Mouse (Mus musculus): ENCODE measurements around the gene Hemk1. TPM values are rescaled to one million over a fixed set of nuclear protein-coding genes. Genes with fewer than 3 reads are reported as not detected.
A peak's percentile ranks its signal among the peaks of the same experiment; 100 is the strongest.

Gene Hemk1
- polyA plus RNA-seq, 1 experiment, result 14.1 TPM

DNA sequence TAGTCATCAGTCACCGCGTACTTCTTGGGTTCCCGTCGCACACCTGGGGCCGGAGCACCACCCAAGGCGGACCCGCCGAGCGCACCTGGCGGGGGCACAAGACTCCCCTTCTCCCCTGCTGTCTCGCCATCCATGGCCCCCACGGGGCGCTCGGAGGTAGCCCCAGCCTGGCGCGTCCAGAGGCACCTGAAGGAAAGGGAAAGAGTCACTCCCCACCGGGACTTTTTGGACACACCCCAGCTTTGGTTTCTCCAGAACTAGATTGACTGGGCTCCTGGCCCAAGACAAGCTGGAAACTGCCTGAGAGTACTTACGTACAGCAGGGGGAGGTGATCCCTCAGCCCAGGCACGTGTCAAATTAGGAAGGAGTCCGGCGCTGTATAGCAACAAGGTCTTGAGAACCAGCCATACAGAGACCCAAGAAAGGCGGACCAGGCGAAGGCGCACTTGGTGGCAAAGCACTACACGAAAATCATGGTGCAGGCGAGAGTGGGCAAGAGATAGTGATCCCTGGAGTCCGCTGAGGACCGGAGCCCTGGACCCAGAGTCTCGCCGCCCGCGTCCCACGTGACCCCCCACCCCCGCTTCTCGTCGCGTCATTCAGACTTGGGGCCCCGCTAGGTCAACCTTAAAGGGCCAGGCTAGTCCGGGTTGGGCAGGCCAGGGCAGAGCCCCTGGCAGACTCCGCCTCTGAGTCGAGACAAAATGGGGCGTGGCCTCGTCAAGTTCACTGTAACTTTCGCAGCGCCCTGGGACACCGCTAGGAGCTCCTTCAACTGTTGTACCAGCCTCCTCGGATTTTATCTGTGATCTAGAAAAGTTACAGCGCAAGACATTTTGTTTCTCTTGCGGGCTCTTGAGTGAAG lies 48.7 kb downstream of the Hemk1 start, which contains the start of gene Mapkapk3:
Mapkapk3 (minus strand) TSS at position 667 of the 866 bp plus-strand sequence.
- no peaks in the 10 kb centered on the region for H3K36me3 ChIP-seq (ENCODE audit: control insufficient read depth, insufficient read depth)
- no peaks in the 10 kb centered on the region for H3K79me2 ChIP-seq (ENCODE audit: control insufficient read depth, insufficient read depth)
- peaks cover 11% of the 10 kb centered on the region for H3K27me3 ChIP-seq (ENCODE audit: control insufficient read depth, insufficient read depth, insufficient read length)
- TF ChIP-seq FOSL1 (IDR thresholded peaks at IDR 0.05; ENCODE audit: insufficient read depth, low read length, poor library complexity, severe bottlenecking) (no peak), USF1 (IDR thresholded peaks at IDR 0.05; ENCODE audit: low read depth) (peak; percentile 27), MYOD1 (IDR thresholded peaks at IDR 0.05; ENCODE audit: control insufficient read depth, insufficient read length, low read depth) (no peak)
- no peaks in the 10 kb centered on the region for H3K79me3 ChIP-seq (ENCODE audit: low read depth)
- peak within 1 kb of the TSS; percentile 57 for H3ac ChIP-seq (ENCODE audit: control insufficient read depth, insufficient read length, low read depth)
- no peak within 1 kb of the TSS for H3K4me3 ChIP-seq (ENCODE audit: insufficient read depth, poor library complexity, severe bottlenecking)

DNA sequence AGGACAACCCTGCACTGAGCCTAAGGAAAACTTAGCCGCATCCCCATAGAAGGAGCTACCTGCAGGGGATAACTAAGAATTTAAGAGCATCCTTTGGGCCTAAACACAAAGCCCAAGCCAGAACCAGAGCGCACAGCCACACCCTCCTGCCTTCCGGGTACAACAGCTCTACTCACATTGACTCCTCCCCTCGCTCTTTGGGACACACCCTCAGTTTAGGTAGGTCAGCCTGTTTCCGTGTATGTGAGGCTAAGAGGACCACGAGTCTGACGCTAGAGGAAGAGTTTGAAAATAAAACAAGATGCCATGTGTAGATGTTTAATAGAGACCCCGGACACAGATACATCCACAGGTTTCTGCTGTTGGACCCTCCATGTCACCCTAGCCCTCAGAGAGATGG lies 49.4 kb downstream of the Hemk1 start:
- no peak overlapping the region for H3K4me3 ChIP-seq (ENCODE audit: insufficient read depth, poor library complexity, severe bottlenecking)
- TF ChIP-seq CEBPB (IDR thresholded peaks at IDR 0.05; ENCODE audit: low read depth) (no peak), MAX (IDR thresholded peaks at IDR 0.05) (no peak), MYOG (IDR thresholded peaks at IDR 0.05; ENCODE audit: control insufficient read depth, extremely low read depth, insufficient read length) (no peak), USF1 (IDR thresholded peaks at IDR 0.05; ENCODE audit: low read depth) (no peak)
- no peak overlapping the region for H3ac ChIP-seq (ENCODE audit: control insufficient read depth, insufficient read length, low read depth)
- H3K79me2 ChIP-seq (ENCODE audit: control insufficient read depth, insufficient read depth), result no peaks in the 10 kb centered on the region
- H3K79me3 ChIP-seq (ENCODE audit: low read depth), result no peaks in the 10 kb centered on the region
- peaks cover 11% of the 10 kb centered on the region for H3K27me3 ChIP-seq (ENCODE audit: control insufficient read depth, insufficient read depth, insufficient read length)
- H3K36me3 ChIP-seq (ENCODE audit: control insufficient read depth, insufficient read depth), result no peaks in the 10 kb centered on the region

DNA sequence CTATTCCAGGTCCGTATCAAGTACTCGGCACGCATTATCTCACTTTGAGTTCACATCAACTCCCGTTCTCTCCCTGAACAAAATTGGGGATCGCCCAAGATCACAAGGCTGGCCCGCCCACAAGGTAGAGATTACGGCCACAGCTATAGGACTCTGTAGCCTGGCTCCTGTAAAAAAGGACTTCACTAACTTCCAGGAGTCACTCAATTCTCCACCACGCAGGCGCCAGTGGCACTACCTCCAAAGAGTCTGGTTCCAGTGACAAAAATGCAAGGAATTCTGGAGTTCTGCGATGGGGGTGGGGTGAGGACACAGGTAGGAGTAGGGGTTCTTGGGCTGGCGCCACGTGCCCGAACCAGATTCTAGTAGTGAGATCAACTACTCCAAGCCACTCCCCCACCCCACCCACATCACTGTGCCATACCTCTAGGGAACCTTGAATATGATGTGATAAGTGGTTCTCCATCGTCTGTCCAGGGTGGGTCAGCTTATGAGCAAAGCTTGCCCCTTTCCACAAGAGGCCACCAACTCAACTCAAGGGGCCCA lies 50.0 kb downstream of the Hemk1 start:
- Histone ChIP-seq H3K79me2 (ENCODE audit: control insufficient read depth, insufficient read depth) (no peaks in the 10 kb centered on the region), H3K4me3 (ENCODE audit: insufficient read depth, poor library complexity, severe bottlenecking) (no peak overlapping the region), H3K27me3 (ENCODE audit: control insufficient read depth, insufficient read depth, insufficient read length) (peaks cover 10% of the 10 kb centered on the region), H3K36me3 (ENCODE audit: control insufficient read depth, insufficient read depth) (no peaks in the 10 kb centered on the region), H3ac (ENCODE audit: control insufficient read depth, insufficient read length, low read depth) (no peak overlapping the region), H3K79me3 (ENCODE audit: low read depth) (no peaks in the 10 kb centered on the region)
- no peak for TF ChIP-seq CEBPB (IDR thresholded peaks at IDR 0.05; ENCODE audit: low read depth)
- TF ChIP-seq USF1 (IDR thresholded peaks at IDR 0.05; ENCODE audit: low read depth), result no peak
- TF ChIP-seq MYOG (IDR thresholded peaks at IDR 0.05; ENCODE audit: control insufficient read depth, extremely low read depth, insufficient read length), result no peak
- TF ChIP-seq MAX (IDR thresholded peaks at IDR 0.05), result no peak
- TF ChIP-seq FOSL1 (IDR thresholded peaks at IDR 0.05; ENCODE audit: insufficient read depth, low read length, poor library complexity, severe bottlenecking), result no peak
- no peak for TF ChIP-seq CTCF (IDR thresholded peaks at IDR 0.05; ENCODE audit: control insufficient read depth, insufficient read depth, insufficient read length)
- no peak for TF ChIP-seq MYOD1 (IDR thresholded peaks at IDR 0.05; ENCODE audit: control insufficient read depth, insufficient read length, low read depth)

DNA sequence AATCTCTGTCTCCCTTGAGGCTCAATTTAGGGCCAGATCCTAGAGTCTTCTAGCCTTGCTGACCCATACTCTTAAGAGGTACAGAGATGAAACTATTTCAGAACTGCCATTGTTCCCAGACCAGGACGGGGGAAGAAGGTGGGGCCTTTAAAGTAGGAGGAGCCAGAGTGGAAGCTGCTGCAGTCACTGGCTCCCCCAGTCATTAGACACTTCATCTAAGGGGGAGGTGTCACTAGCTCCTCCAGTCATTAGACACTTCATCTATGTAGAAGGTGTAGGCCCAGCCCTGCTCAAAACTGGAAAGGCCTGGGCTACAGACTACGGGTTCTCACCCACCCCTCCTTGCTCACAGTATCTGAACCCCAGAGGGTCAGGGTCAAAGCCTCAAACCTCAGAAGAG lies 50.9 kb downstream of the Hemk1 start:
- H3K79me2 ChIP-seq (ENCODE audit: control insufficient read depth, insufficient read depth), result no peaks in the 10 kb centered on the region
- no peak for TF ChIP-seq CEBPB (IDR thresholded peaks at IDR 0.05; ENCODE audit: low read depth)
- no peak for TF ChIP-seq MAX (IDR thresholded peaks at IDR 0.05)
- no peak for TF ChIP-seq USF1 (IDR thresholded peaks at IDR 0.05; ENCODE audit: low read depth)
- TF ChIP-seq CTCF (IDR thresholded peaks at IDR 0.05; ENCODE audit: control insufficient read depth, insufficient read depth, insufficient read length), result no peak
- TF ChIP-seq MYOG (IDR thresholded peaks at IDR 0.05; ENCODE audit: control insufficient read depth, extremely low read depth, insufficient read length), result no peak
- TF ChIP-seq FOSL1 (IDR thresholded peaks at IDR 0.05; ENCODE audit: insufficient read depth, low read length, poor library complexity, severe bottlenecking), result no peak
- TF ChIP-seq MYOD1 (IDR thresholded peaks at IDR 0.05; ENCODE audit: control insufficient read depth, insufficient read length, low read depth), result no peak
- no peak overlapping the region for H3ac ChIP-seq (ENCODE audit: control insufficient read depth, insufficient read length, low read depth)
- H3K79me3 ChIP-seq (ENCODE audit: low read depth), result no peaks in the 10 kb centered on the region
- no peak overlapping the region for H3K4me3 ChIP-seq (ENCODE audit: insufficient read depth, poor library complexity, severe bottlenecking)
- H3K36me3 ChIP-seq (ENCODE audit: control insufficient read depth, insufficient read depth), result no peaks in the 10 kb centered on the region
- peaks cover 2% of the 10 kb centered on the region for H3K27me3 ChIP-seq (ENCODE audit: control insufficient read depth, insufficient read depth, insufficient read length)

DNA sequence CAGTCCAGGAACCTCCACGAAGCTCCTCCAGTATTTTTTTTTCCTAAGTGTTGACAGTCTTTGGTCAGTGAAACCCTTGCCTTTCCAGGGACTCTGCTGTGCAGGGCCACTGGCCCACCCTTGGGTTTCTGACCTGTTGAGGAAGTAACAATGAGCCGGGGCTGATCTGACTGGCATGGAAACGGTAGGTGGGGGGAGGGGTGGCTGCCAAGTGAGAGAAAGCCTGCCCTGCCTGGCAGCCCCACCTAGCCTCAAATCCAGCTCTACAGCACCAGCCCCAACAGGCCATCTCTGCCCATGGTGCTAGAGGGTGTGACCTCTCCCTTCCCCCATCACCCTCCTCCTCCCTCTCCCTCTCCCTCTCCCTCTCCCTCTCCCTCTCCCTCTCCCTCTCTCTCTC lies 53.1 kb downstream of the Hemk1 start:
- Histone ChIP-seq H3K79me2 (ENCODE audit: control insufficient read depth, insufficient read depth) (no peaks in the 10 kb centered on the region), H3K27me3 (ENCODE audit: control insufficient read depth, insufficient read depth, insufficient read length) (no peaks in the 10 kb centered on the region), H3ac (ENCODE audit: control insufficient read depth, insufficient read length, low read depth) (no peak overlapping the region), H3K36me3 (ENCODE audit: control insufficient read depth, insufficient read depth) (no peaks in the 10 kb centered on the region), H3K79me3 (ENCODE audit: low read depth) (no peaks in the 10 kb centered on the region), H3K4me3 (ENCODE audit: insufficient read depth, poor library complexity, severe bottlenecking) (no peak overlapping the region)
- TF ChIP-seq USF1 (IDR thresholded peaks at IDR 0.05; ENCODE audit: low read depth) (no peak), MYOG (IDR thresholded peaks at IDR 0.05; ENCODE audit: control insufficient read depth, extremely low read depth, insufficient read length) (no peak), CEBPB (IDR thresholded peaks at IDR 0.05; ENCODE audit: low read depth) (no peak), MYOD1 (IDR thresholded peaks at IDR 0.05; ENCODE audit: control insufficient read depth, insufficient read length, low read depth) (no peak), FOSL1 (IDR thresholded peaks at IDR 0.05; ENCODE audit: insufficient read depth, low read length, poor library complexity, severe bottlenecking) (no peak), MAX (IDR thresholded peaks at IDR 0.05) (no peak), CTCF (IDR thresholded peaks at IDR 0.05; ENCODE audit: control insufficient read depth, insufficient read depth, insufficient read length) (no peak)

All from C2C12 (cell line).